In genomic region chr11:94998041-94998531, GRCm38 (mm10) we compare ENCODE assay signal across 11 mouse cellular contexts. TPM values are rescaled to one million over a fixed set of nuclear protein-coding genes. Genes with fewer than 3 reads are reported as not detected.
DNase-seq lines count a peak whose midpoint lies in the region; ATAC-seq lines count a peak whose summit lies in the region.
"Had no signal": no experiment of that assay in that cellular context is flagged by ENCODE, and none has a peak within 500 bp of the region (broad histone marks: within the 10 kb centered on the region; RNA-seq: fewer than 3 reads in every experiment).

No protein-coding gene starts in this region.

- DNase-seq in frontal cortex, postnatal 25 days (ENCODE audit: low spot score in 2 of 2), result no peak
- peak; percentile 77 for DNase-seq in CD4-positive, CD25-positive, alpha-beta regulatory T cell, adult 2 months (ENCODE audit: low read depth, low spot score)
- DNase-seq in forebrain, embryonic 11.5 days (ENCODE audit: low spot score), result no peak
- DNase-seq in layer of hippocampus, postnatal 10 days (ENCODE audit: low spot score in 2 of 2), result peak; percentile 72 to 78
- DNase-seq in natural killer cell, adult 2 months (ENCODE audit: low spot score in 2 of 2), result peak; percentile 51 to 52
- DNase-seq in kidney, adult 9 months, result no peak
- no peak for DNase-seq in urinary bladder, postnatal 4 days (ENCODE audit: low spot score in 2 of 2)

- H3K9ac ChIP-seq in forebrain, embryonic 11.5 days (ENCODE audit: low read length), result no peak overlapping the region
- H3K9ac ChIP-seq: embryonic facial prominence, embryonic 15.5 days had no signal

- 88% methylated on average over 16 of the region's 16 CpGs for WGBS in forebrain, embryonic 11.5 days

- peaks cover 17% of the 10 kb centered on the region for H3K4me1 ChIP-seq in forebrain, embryonic 11.5 days (replicated peaks; ENCODE audit: control insufficient read depth, insufficient read depth, low read length)

- H3K27ac ChIP-seq in forebrain, embryonic 11.5 days (ENCODE audit: low read depth, low read length), result 0 out of 2 replicates have a peak overlapping the region, but pooled peaks have one; percentile 12
- H3K27ac ChIP-seq: embryonic facial prominence, embryonic 15.5 days had no signal

- H3K36me3 ChIP-seq in forebrain, embryonic 11.5 days (ENCODE audit: control insufficient read depth, insufficient read depth, low read length), result peaks cover 16% of the 10 kb centered on the region; the same call in 1 of the 2 replicates

- ATAC-seq in frontal cortex, adult (ENCODE audit: low TSS enrichment), result peak; percentile 39
- no peak for ATAC-seq in forebrain, embryonic 11.5 days (replicated peaks; ENCODE audit: low FRiP score)

- no peaks in the 10 kb centered on the region for H3K27me3 ChIP-seq in forebrain, embryonic 11.5 days (ENCODE audit: control insufficient read depth, insufficient read depth, low read length)
- H3K27me3 ChIP-seq: embryonic facial prominence, embryonic 15.5 days had no signal

- no peaks in the 10 kb centered on the region for H3K9me3 ChIP-seq in forebrain, embryonic 11.5 days (ENCODE audit: control insufficient read depth, low read length)
- H3K9me3 ChIP-seq: embryonic facial prominence, embryonic 15.5 days had no signal

- H3K4me2 ChIP-seq in forebrain, embryonic 11.5 days (ENCODE audit: low read depth, low read length, severe bottlenecking), result no peak overlapping the region
- H3K4me2 ChIP-seq: embryonic facial prominence, embryonic 15.5 days had no signal

- H3K4me3 ChIP-seq in forebrain, embryonic 11.5 days (ENCODE audit: low read depth, low read length), result no peak overlapping the region
- H3K4me3 ChIP-seq: embryonic facial prominence, embryonic 15.5 days had no signal

RNA-seq across cellular contexts. Expression of gene Ppp1r9b, which starts 7.3 kb away (rescaled TPM):
- polyA plus RNA-seq in forebrain, embryonic 11.5 days (2014; fragmentation: Nextera tagmentation; extraction: Ambion mirVana), result 17.2 and 18.6 TPM in 2 replicates
- 100 to 1,000 TPM; 501 TPM for total RNA-seq in layer of hippocampus, postnatal 10 days (2021)

RNA-seq across cellular contexts. Expression of gene Samd14, which starts 11.6 kb away (rescaled TPM):
- 56.8 and 59.2 TPM in 2 replicates for polyA plus RNA-seq in forebrain, embryonic 11.5 days (2014; fragmentation: Nextera tagmentation; extraction: Ambion mirVana)
- 100 to 1,000 TPM; 107 TPM for total RNA-seq in layer of hippocampus, postnatal 10 days (2021)

RNA-seq across cellular contexts. Expression of gene Sgca, which starts 22.0 kb away (rescaled TPM):
- not detected in 2 replicates for polyA plus RNA-seq in forebrain, embryonic 11.5 days (2014; fragmentation: Nextera tagmentation; extraction: Ambion mirVana)
- under 1 TPM; 0.66 to 0.78 TPM for total RNA-seq in layer of hippocampus, postnatal 10 days (2021)

RNA-seq across cellular contexts. Expression of gene Hils1, which starts 30.7 kb away (rescaled TPM):
- polyA plus RNA-seq in forebrain, embryonic 11.5 days (2014; fragmentation: Nextera tagmentation; extraction: Ambion mirVana), result not detected in 2 replicates
- total RNA-seq in layer of hippocampus, postnatal 10 days (2021), result not detected
- total RNA-seq: left cerebral cortex, postnatal 10 days had no signal
- polyA plus RNA-seq: stomach, embryonic 14.5 days had no signal

RNA-seq across cellular contexts. Expression of gene Pdk2, which starts 43.1 kb away (rescaled TPM):
- 16.5 and 17.4 TPM in 2 replicates for polyA plus RNA-seq in forebrain, embryonic 11.5 days (2014; fragmentation: Nextera tagmentation; extraction: Ambion mirVana)
- 10 to 100 TPM; 48.9 to 49.7 TPM for total RNA-seq in layer of hippocampus, postnatal 10 days (2021)

Comparison
In these comparisons a context has a peak if more than half of its experiments do, and no peak if none do; other contexts are left out.
1. DNase-seq: peak in CD4-positive, CD25-positive, alpha-beta regulatory T cell, adult 2 months (single experiment), layer of hippocampus, postnatal 10 days (2 of 2) and natural killer cell, adult 2 months (2 of 2); none in frontal cortex, postnatal 25 days (0 of 2), forebrain, embryonic 11.5 days (single experiment), kidney, adult 9 months (single experiment) and urinary bladder, postnatal 4 days (0 of 2).